Mouse (Mus musculus) monocyte, adult 59 days (primary cell): ENCODE data around the gene Zfp958. TPM values are rescaled to one million over a fixed set of nuclear protein-coding genes. Genes with fewer than 3 reads are reported as not detected.

ENCODE experiments used
- total RNA-seq, 2 experiments: library from RNA; stranded (reverse); gene quantifications; one replicate each; pipeline ENCODE4 v1.2.4; 2023

Zfp958 gene
- total RNA-seq = 1 to 10 TPM; 7.5 to 8.1 TPM

DNA sequence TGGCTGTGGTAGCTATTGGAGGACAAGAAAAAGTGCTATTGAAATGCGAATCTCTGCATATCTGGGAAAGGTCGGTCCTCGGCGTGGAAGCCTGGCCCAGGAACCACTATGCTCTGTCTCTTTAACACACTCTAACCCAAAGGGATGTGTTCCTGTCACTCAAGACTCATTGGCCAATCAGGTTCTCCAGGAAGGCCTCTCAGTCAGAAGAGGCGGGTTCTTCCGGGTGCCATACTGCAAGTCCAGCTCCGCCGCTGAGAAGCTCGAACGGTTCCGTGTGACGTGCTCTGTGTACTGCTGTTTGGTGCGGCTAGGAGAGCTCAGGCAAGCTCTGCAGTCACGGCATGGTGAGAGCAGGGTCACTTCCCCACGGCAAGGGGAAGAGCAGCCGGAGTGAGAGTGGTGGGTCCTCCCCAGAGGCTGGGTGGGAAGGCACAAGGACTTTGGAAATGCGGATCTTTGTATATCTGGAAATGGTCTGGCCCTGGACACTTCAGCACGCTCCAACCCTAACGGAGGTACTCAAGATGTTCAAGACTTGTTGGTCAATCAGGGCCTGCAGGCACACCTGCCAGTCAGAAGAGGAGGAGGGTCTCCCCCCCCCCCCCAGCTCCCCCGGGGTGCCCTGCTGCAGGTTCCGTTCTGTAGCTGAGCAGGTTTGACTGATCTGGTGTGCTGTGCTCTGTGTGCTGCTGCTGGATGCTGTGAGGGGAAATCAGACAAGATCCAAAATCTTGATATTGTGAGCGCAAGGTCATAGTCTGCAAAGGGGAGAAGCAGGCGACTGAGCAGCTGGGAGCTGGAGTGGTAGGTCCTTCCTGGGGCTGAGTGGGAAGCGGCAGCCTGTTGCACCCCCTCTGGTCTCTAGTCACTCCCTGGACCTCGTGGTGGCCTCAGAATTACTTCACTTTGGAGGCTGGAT, at the start of gene Zfp958:
Gene Zfp958, plus strand, starts transcription at position 236 of the 922 bp plus-strand sequence.

Other genes with a start within 250 kb of the Zfp958 start
- 10 to 100 TPM; 10.1 to 15.6 TPM for gene Cers4, start 120.1 kb upstream of the Zfp958 start, total RNA-seq
- 1 to 10 TPM in 1 of 2 experiments, under 1 TPM in 1; 0.52 to 2.3 TPM for gene Shcbp1, start 166.4 kb downstream of the Zfp958 start, total RNA-seq